Mouse (Mus musculus): ENCODE measurements around the gene Tmigd3.

- no peak for TF ChIP-seq CTCF (IDR thresholded peaks at IDR 0.05)
- TF ChIP-seq POLR2A (IDR thresholded peaks at IDR 0.05; ENCODE audit: insufficient read depth, low read depth, low read length) = peak; percentile 98
Observed at GRCm38 (mm10) chr3:105958974-105959580, 88.4 kb downstream of the Tmigd3 start, which contains the start of gene Wdr77.

Measured in heart, adult 2 months (tissue).